Mouse (Mus musculus) megakaryocyte progenitor cell, adult 5-6 weeks (primary cell): ENCODE measurements around the gene Lpcat2. TPM values are rescaled to one million over a fixed set of nuclear protein-coding genes. Genes with fewer than 3 reads are reported as not detected.

ENCODE experiments used
- ATAC-seq: replicated peaks from 2 replicates; pipeline ENCODE4 v1.8.0; 2016; ENCODE audit warnings: mild to moderate bottlenecking, moderate TSS enrichment, inconsistent platforms; ENCODE audit not compliant: poor library complexity
- total RNA-seq, 2 experiments: library from RNA; stranded (forward) in 1 of 2; stranded (reverse) in 1 of 2; fragments of 157-497, 149-512 nt in 1 of 2; fragments of 200-1000 nt in 1 of 2; gene quantifications; 2 replicates each; pipeline versions ENCODE4 v1.2.3 to v1.2.4; 2015 to 2017

The Lpcat2 gene
- total RNA-seq (2015) (12.9 and 16.5 TPM in 2 replicates), total RNA-seq (2017) (10.0 and 12.0 TPM in 2 replicates)

DNA sequence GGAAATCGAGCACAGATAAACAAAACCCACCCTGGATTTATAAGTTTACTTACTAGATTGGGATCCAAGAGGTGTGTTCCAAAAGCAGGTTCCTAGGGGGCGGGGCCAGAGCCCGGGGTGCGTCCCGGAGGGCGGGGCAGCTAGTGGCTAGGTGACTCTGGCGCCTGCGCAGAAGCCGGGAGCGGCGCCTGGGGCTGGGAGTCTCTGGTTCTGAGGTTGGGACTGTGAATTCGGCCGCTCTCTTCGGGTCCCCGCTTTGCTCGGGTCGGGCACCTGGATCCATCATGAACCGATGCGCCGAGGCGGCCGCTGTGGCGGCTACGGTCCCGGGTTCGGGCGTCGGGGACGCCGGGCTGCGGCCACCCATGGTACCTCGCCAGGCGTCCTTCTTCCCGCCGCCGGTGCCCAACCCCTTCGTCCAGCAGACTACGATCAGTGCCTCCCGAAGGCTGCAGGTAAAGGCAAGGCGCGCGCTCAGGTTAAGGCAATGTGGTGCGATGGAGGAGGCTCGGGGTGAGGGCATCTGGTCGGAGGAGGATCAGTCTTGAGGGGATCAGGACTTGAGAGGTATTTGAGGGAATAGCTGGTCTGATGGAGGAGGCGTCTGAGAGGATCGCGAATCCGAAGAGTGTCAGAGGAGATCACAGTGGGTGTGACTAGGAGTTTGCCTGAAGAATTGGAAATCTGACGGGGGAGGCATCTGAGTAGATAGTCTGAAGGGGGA is at the start of gene Lpcat2:
Lpcat2 (plus strand) TSS at position 169 of the 724 bp plus-strand sequence.
- peak; percentile 37 for ATAC-seq

DNA sequence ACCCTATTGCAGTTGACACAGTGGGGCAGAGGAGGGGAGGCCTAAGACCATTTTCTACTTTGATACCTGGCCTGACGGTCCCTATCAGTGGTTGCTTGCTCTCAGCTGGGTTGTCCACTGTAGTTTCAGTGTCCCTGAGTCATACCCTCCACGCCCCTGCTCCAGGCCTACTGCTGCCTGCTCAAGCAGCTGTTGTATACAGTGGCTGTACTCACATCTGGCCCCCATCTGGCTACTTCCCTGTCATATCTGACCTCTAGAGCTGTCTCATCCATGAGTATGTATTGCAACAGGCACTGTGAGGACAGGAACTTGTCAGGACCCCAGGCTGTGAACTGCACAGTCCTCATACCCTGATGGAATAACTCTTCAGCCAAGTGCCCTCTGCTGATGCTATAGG is 42.4 kb upstream of the Lpcat2 start:
- no peak for ATAC-seq

DNA sequence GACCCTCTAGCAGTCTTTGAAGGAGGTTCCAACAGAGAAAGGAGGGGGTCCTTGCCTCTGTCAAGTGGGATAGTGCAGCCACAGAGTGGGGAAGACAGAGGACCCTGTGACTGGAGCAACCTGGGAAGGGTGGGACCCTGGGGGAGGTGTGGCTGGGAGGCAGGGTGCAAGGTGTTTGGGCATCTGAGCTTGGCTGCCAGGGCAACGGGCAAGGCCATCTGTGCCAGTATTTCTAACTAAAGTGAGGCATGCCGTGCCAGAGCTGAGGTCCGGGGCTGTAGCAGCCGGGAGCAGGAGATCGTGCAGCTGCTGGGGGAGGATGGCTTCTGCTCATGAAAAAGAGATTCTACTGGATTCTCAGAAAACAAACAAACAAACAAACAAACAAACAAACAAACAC is 39.5 kb upstream of the Lpcat2 start:
- no peak for ATAC-seq

GRCm38 (mm10) chr8:92817928-92818818 is 37.0 kb upstream of the Lpcat2 start:
- peak; percentile 98 for ATAC-seq

- no peak for ATAC-seq
Measured at GRCm38 (mm10) chr8:92821151-92821550, 34.0 kb upstream of the Lpcat2 start.

GRCm38 (mm10) chr8:92822386-92822785 is 32.8 kb upstream of the Lpcat2 start:
- ATAC-seq: peak; percentile 42

GRCm38 (mm10) chr8:92825991-92826390 is 29.1 kb upstream of the Lpcat2 start:
- peak; percentile 18; the same call in 1 of the 2 replicates for ATAC-seq

DNA sequence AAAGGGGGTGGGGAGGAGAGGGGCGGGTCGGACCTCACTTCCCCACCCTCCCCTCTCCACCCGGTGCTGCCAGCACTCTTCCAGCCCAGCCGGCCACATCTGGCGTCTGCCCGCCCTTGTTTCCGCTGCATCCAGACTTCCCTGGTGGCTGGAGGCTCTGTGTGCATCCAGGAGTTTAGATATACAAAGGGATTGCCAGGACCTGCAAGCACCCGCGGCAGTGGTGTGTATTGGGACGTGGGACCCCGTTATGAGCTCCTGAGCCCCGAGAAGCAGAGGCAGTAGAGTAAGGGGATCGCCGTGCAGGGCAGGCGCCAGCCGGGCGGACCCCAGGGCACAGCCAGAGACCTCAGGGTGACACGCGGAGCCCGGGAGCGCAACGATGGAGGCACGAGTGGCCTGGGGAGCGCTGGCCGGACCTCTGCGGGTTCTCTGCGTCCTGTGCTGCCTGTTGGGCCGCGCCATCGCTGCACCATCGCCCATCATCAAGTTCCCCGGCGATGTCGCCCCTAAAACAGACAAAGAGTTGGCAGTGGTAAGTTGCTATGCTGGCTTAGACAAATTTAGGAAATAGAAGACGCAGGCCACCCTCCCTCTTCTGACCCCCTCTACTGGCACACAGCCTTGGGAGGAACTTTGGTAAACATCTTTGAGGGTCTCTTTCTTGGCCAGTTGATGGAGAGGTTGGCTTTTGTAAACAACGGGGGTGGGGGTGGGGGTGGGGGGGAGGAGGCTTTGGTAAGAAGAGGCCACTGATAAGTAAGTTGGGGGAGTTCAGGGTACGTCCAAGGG is 27.7 kb upstream of the Lpcat2 start, which contains the start of gene Mmp2:
Mmp2 (plus strand) TSS at position 49 of the 792 bp plus-strand sequence.
- ATAC-seq: peak; percentile 40

- no peak for ATAC-seq
Measured at GRCm38 (mm10) chr8:92828251-92828743, 26.8 kb upstream of the Lpcat2 start.

GRCm38 (mm10) chr8:92834065-92834731 is 20.9 kb upstream of the Lpcat2 start:
- peak; percentile 50; the same call in 1 of the 2 replicates for ATAC-seq

GRCm38 (mm10) chr8:92834786-92835500 is 20.2 kb upstream of the Lpcat2 start:
- no peak for ATAC-seq

- ATAC-seq: no peak
Measured at GRCm38 (mm10) chr8:92835901-92836300, 19.2 kb upstream of the Lpcat2 start.

DNA sequence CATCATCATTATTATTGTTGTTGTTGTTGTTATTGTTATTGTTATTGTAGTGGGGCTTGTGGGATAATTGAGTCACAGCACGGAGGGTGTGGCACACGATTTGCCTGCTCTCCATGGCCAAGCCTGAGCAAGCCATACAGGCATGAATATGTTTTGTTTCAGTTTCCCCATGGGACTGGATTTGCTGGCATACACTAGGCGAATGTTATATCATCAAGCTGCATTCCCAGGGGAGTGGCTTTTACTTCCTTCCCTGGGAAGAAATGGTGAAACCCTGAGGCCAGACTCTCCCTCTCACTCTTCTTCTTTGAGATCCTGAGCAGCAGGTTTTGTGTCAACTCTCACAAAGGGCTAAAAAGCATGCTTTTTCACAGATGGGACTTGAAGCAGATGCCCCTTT is 16.5 kb upstream of the Lpcat2 start:
- no peak for ATAC-seq

GRCm38 (mm10) chr8:92839161-92839560 is 16.0 kb upstream of the Lpcat2 start:
- no peak for ATAC-seq

DNA sequence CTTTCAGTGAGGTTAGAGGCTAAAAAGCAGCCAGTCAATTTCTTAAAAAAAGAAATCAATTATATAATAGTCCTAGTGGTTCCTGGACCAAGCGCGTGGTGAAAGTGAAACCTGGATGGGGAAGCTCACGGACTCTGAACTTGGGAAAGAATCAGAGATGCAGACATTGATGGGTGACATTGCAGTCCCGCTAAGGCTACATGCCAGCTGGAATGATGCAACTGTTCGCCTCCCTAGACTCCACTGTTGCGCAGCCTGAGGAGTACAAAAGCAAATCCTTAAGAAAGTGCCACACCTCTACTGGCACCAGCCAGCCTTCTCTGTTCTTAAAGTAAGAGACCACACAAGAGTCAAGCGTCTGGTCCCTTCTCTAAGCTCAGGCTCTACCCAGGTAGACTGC is 15.3 kb upstream of the Lpcat2 start:
- ATAC-seq: peak; percentile 97

GRCm38 (mm10) chr8:92846684-92847083 is 8.5 kb upstream of the Lpcat2 start:
- peak; percentile 69 for ATAC-seq

GRCm38 (mm10) chr8:92847299-92847698 is 7.8 kb upstream of the Lpcat2 start:
- ATAC-seq: peak; percentile 50

- ATAC-seq: no peak
Measured at GRCm38 (mm10) chr8:92849261-92849660, 5.9 kb upstream of the Lpcat2 start.

- no peak for ATAC-seq
Measured at GRCm38 (mm10) chr8:92850239-92850638, 4.9 kb upstream of the Lpcat2 start.

DNA sequence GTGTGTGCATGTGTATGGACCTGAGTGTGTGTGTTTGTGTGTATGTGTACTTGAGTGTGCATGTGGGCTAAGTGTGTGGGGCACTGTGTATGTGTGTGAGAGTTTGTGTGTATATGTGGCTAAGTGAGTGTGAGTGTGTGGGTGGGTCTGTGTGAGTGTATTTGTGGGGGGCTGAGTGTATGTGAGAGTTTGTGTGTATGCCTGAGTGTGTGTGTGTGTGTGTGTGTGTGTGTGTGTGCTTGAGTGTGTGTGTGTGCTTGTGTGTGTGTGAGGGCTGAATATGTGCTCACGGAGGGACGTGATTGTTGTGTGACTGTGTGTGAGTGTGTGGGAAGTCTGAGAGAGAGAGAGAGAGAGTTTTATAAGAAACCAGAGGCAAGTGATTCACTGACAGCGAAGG is 3.8 kb upstream of the Lpcat2 start:
- no peak for ATAC-seq
